Mouse (Mus musculus) gonadal fat pad, adult 2 months (tissue): ENCODE results near the gene Gm9970. TPM values are rescaled to one million over a fixed set of nuclear protein-coding genes. Genes with fewer than 3 reads are reported as not detected.
"Not testable (repeated sequence)": the region's sequence is repeated elsewhere in the genome, so short reads cannot be mapped to it uniquely, and the experiment has no call there.

Experiments used
- DNase-seq: peaks from one replicate; pipeline ENCODE4 v3.0.0-alpha.2; 2012; ENCODE audit warnings: low read depth
- polyA plus RNA-seq: library from polyadenylated mRNA; depleted of rRNA; stranded (reverse); fragments of >200 nt; gene quantifications from 2 replicates; pipeline ENCODE4 v1.2.3, GENCODE M21; 2012

The Gm9970 gene
- polyA plus RNA-seq, 1 experiment, result 1.3 TPM

- no peak for DNase-seq
These were observed 18.3 kb downstream of the Gm9970 start for GRCm38 (mm10) chr5:31222696-31223095.

GRCm38 (mm10) chr5:31221304-31221945, 19.6 kb downstream of the Gm9970 start:
- no peak for DNase-seq

GRCm38 (mm10) chr5:31220448-31221303, 20.4 kb downstream of the Gm9970 start, which contains the start of gene Ppm1g:
Gene Ppm1g (minus strand): TSS chr5:31220687.
- DNase-seq, result no peak

GRCm38 (mm10) chr5:31219911-31220447, 21.1 kb downstream of the Gm9970 start:
- DNase-seq, result no peak

GRCm38 (mm10) chr5:31219474-31219873, 21.6 kb downstream of the Gm9970 start:
- no peak for DNase-seq

DNA sequence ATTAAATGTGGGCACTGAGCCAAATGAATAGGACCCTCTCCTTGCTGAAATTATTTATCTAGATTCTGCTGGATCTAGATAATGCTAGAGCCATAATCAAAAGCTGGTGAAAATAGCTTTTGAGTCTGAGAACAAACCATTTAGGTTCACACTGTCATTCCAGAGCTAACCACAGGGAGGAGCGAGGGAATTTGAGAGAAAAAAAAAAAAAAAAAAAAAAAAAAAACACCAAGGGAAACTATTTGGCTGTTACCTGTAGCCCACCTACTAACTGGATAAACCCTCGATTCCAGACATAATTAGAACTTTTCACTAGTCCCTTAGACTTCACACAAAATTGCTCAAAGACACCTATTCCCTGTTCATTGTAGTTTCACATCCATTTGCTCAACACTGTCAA, 22.0 kb downstream of the Gm9970 start:
- no peak for DNase-seq

- DNase-seq, result no peak
These were observed 22.7 kb downstream of the Gm9970 start for GRCm38 (mm10) chr5:31218294-31218693.

DNA sequence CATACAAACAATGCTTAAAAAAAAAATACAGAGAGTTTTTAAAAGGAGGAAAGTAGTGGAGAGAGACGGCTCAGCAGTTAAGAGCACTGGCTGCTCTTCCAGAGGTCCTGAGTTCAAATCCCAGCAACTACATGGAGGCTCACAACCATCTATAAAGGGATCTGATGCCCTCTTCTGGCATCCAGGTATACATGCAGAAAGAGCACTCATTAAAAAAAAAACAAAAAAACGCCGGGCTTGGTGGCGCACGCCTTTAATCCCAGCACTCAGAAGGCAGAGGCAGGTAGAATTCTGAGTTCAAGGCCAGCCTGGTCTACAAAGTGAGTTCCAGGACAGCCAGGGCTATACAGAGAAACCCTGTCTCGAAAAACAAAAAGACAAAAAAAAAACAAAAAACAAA, 24.5 kb downstream of the Gm9970 start:
- DNase-seq, result not testable (repeated sequence)

GRCm38 (mm10) chr5:31204421-31204820, 36.6 kb downstream of the Gm9970 start:
- DNase-seq, result no peak

- no peak for DNase-seq
These were observed 37.2 kb downstream of the Gm9970 start for GRCm38 (mm10) chr5:31203866-31204265.

GRCm38 (mm10) chr5:31202933-31203332, 38.1 kb downstream of the Gm9970 start:
- no peak for DNase-seq

DNA sequence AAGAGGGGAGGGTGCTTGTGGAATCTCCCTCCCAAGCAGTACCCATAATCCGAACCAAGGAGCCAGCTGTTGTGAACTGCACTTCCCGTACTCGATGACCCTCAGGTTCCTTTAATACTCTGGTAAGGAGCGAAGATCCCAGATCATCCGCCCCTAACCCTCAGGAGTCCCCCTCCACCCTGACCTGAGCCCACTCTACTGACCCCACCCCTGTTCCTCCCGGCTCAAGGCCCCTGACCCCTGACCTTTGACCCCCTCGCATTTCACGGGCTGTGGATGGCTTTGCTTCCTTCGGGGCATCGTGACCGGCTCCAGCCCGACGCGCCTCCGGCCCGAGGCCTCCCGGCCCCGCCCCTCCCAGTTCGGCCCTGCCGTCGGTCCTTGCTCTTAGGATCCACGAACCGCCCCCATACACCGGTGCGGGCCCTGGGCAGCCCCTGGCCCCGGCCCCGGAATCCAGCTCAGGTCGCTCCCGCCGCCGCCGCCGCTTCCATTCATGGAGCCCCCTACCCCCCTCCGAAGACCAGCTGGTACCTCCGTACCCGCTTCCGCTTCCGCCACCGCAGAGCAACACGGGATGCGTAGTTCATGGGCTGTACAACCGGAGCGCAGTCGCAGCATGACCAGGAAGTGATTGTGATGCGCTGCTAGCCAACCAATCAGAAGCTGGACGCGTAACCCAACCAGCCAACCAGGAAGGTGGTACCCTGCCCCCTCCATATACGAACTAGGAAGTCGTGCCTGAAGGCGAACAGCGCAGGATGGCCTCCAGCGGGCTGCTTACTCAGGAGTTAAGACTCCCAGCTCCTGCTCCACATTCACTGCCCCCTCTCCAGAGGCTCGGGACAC, 39.1 kb downstream of the Gm9970 start, which contains the start of gene Zfp513:
Gene Zfp513 (minus strand): TSS at position 562 of the 849 bp plus-strand sequence.
- peak; percentile 86 for DNase-seq

DNA sequence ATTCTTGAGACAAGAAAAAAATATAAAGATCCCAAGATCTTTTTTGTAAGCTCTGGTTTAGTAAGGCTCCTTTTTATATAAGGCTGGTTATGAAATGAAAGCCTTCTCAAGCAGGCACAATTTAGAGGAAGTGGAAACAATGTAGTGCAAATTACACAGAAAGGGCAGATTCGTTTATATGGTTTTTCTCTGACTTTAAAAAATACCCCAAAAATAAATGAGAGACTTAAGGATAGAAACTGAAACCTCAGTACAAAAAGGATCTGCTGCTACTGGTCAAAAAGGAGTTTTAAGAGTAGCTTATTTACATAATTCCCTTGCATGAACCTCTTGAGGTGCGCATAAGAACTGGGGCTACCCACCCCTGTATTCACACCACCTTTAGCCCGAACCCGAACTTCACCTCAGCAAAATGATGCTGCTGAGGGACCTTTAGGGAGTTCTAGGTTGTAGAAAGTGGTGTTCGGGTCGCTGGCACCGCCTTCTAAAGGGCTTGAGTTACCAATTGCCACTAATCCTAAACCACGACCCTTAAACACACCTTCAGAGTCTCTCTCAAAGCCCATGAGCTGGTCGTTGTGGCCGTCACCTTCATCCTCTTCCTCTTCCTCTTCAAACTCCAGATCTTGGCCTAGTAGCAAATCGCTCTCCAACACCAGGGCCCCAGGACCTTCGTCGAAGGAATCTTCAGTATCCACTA, 39.8 kb downstream of the Gm9970 start:
- no peak for DNase-seq

- no peak for DNase-seq
These were observed 40.7 kb downstream of the Gm9970 start for GRCm38 (mm10) chr5:31200327-31200768.

DNA sequence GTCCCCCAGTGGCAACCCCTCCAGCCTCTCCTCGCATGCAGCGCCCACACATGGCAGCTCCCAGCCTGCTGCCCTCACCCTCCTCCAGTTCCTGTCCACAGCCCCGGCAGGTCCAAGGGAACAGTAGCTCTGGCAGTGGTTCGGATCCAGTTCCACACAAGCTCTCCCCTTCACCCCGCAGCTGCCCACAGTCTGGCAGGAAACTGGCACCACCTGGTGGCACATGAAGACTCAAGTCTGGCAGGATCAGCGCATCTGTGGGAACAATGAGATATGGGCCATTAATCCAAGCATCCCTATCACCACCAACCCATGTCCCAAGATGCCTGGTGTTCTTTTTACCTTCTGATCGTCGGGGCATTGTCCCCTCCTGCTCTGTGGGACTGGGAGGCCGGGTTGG, 41.1 kb downstream of the Gm9970 start:
- DNase-seq, result no peak

GRCm38 (mm10) chr5:31199321-31199892, 41.6 kb downstream of the Gm9970 start:
- no peak for DNase-seq

- no peak for DNase-seq
These were observed 42.3 kb downstream of the Gm9970 start for GRCm38 (mm10) chr5:31198616-31199320.

- no peak for DNase-seq
These were observed 42.9 kb downstream of the Gm9970 start for GRCm38 (mm10) chr5:31198170-31198569.

GRCm38 (mm10) chr5:31197072-31197471, 44.0 kb downstream of the Gm9970 start:
- DNase-seq, result no peak

- no peak for DNase-seq
These were observed 44.8 kb downstream of the Gm9970 start for GRCm38 (mm10) chr5:31196207-31196606.
